Mouse (Mus musculus) lung, embryonic 16.5 days (tissue): ENCODE results near the gene Aars. TPM values are rescaled to one million over a fixed set of nuclear protein-coding genes. Genes with fewer than 3 reads are reported as not detected.
"Not testable (repeated sequence)": the region's sequence is repeated elsewhere in the genome, so short reads cannot be mapped to it uniquely, and the experiment has no call there.

Experiments used
- ATAC-seq: fragments of 200-750 bp; cut with Nextera tagmentation; 2 replicates; pipeline ENCODE4 v1.8.0; 2017; ENCODE audit warnings: low read depth, mild to moderate bottlenecking, moderate library complexity
- H3K27ac ChIP-seq: fragments of 300-500 bp; sonication (generic); 2 replicates; pipeline ENCODE4 v1.5.1; 2014; ENCODE audit warnings: mild to moderate bottlenecking, control low read depth, low read length
- H3K27me3 ChIP-seq: fragments of 300-500 bp; sonication (generic); 2 replicates; pipeline ENCODE4 v1.6.1; 2014; ENCODE audit warnings: low read depth, low read length, mixed read lengths; ENCODE audit not compliant: control insufficient read depth, insufficient read depth
- H3K36me3 ChIP-seq: fragments of 300-500 bp; sonication (generic); 2 replicates; pipeline ENCODE4 v1.6.1; 2014; ENCODE audit warnings: low read length; ENCODE audit not compliant: control insufficient read depth, insufficient read depth
- H3K4me1 ChIP-seq: fragments of 300-500 bp; sonication (generic); replicated peaks from 2 replicates; pipeline ENCODE4 v1.6.1; 2014; ENCODE audit warnings: low read length, mixed read lengths; ENCODE audit not compliant: control insufficient read depth, insufficient read depth
- H3K4me2 ChIP-seq: fragments of 300-500 bp; sonication (generic); 2 replicates; pipeline ENCODE4 v1.6.1; 2014; ENCODE audit warnings: low read depth, low read length, control low read depth
- H3K4me3 ChIP-seq: fragments of 300-500 bp; sonication (generic); 2 replicates; pipeline ENCODE4 v1.5.1; 2014; ENCODE audit warnings: mild to moderate bottlenecking, low read length, control low read depth
- H3K9ac ChIP-seq: fragments of 300-500 bp; sonication (generic); 2 replicates; pipeline ENCODE4 v1.6.1; 2014; ENCODE audit warnings: low read length, control low read depth
- H3K9me3 ChIP-seq: fragments of 300-500 bp; sonication (generic); 2 replicates; pipeline ENCODE4 v1.6.1; 2016; ENCODE audit warnings: low read length; ENCODE audit not compliant: control insufficient read depth
- WGBS: fragments of 180-500 bp; shearing (Covaris S2); extraction: QIAGEN DNeasy Blood & Tissue Kit; methylation state at CpG from one replicate; pipeline ENCODE4 v1.1.7; 2014; 5-methylcytosine and 5-hydroxymethylcytosine counted together
- polyA plus RNA-seq: library from polyadenylated mRNA; unstranded; fragments of >200 nt; fragmentation: Nextera tagmentation; extraction: Ambion mirVana; gene quantifications from 2 replicates; pipeline ENCODE4 v1.2.1, GENCODE M21; 2015

Gene Aars
- 47.2 and 50.9 TPM in 2 replicates for polyA plus RNA-seq

DNA sequence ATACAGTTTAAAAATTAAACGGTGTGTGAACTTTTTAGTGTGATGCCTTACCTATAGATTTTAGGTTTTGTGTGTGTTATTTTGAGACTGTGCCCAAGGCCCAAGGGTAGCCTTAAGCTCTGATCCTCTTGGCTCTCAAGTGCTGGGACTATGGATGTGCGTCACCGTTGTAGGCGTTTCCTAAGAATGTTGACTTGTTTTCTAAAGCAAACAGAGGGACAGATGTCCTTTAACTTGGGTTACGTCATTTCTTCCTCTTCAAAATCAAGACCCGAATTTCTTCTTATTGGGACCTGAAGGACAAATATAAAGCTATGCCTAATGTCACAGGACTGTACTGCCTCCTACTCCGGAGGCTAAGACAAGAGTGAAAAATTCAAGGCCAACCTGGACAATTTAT is at the start of gene Aars:
Aars (plus strand) TSS at position 229 of the 400 bp plus-strand sequence.
- Histone ChIP-seq H3K9me3 (no peaks in the 10 kb centered on the region), H3K27me3 (no peaks in the 10 kb centered on the region; the same call in 1 of the 2 replicates), H3K27ac (peak within 1 kb of the TSS; percentile 60), H3K4me1 (peaks cover 14% of the 10 kb centered on the region), H3K9ac (peak within 1 kb of the TSS; percentile 67), H3K4me3 (peak within 1 kb of the TSS; percentile 61), H3K4me2 (peak within 1 kb of the TSS; percentile 52), H3K36me3 (peaks cover 8% of the 10 kb centered on the region)
- no peak for ATAC-seq
- WGBS: 92% methylated on average over 7 of the region's 7 CpGs

DNA sequence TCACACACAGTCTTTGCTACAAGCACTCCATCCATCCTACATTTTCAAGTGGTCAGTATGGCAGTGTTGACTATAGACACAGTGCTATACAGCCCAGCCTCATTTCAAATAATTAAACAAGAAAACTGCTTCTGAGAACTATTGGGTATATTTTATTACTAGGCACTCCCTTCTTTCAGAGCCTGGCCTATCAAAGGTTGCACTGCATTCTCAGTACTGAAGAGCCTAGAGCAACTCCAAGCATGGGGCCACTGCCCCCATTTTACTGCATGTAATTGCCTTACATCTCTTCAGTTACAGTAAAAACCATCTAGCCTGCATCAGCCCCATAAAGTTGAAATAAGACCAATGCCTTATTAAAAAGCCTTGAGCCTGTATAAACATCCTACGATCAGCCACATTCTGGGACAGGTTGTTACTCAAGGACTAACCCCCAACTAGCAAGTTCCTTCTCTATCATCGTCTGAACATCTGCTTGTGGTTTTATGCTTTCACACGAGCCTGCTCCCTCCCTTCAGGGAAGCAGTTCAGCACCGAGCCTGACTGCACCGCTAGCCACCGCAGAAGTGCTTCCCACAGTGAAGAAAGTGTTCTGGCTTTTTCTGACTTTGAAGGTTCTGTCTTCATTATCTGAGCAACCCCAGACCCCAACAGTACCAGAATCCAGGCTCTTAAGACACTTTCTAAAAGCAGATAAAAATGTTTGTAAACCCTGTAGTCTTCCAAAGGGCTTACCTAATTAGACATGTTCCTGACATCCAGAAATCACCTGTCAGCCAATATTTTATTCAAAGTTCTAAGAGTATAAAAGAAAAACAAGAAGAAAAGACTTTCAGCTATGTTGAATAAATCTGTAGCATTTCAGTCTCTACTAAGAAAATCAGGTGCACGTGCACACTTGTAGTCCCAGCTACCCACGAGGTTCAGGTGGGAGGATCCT is 44.9 kb upstream of the Aars start:
- no peak for ATAC-seq
- WGBS: 80% methylated on average over 8 of the region's 8 CpGs

DNA sequence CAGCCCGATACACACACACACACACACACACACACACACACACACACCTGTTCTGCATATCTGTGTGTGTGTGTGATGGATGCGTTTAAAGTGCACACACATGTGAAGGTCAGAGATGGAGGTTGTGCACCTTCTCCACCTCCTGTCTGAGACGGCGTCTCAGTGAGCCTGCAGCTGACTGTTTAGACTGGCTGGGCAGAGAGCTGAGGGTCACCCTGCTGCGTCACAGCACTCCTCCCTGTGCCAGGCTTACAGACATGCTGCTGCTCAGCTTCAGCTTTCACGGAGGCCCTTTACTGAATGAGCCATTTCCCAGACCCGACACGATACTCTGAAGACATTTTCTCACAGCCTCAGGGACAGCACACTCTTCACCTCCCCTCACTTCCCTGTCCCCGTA is 42.9 kb upstream of the Aars start:
- peak overlapping the region; percentile 30; the same call in 1 of the 2 replicates for H3K27ac ChIP-seq
- no peaks in the 10 kb centered on the region for H3K27me3 ChIP-seq
- H3K9me3 ChIP-seq: no peaks in the 10 kb centered on the region
- 66% methylated on average over 9 of the region's 9 CpGs for WGBS
- H3K4me2 ChIP-seq: no peak overlapping the region
- no peaks in the 10 kb centered on the region for H3K4me1 ChIP-seq
- peaks cover 50% of the 10 kb centered on the region for H3K36me3 ChIP-seq
- no peak overlapping the region for H3K4me3 ChIP-seq
- H3K9ac ChIP-seq: no peak overlapping the region
- peak; percentile 47; the same call in 1 of the 2 replicates for ATAC-seq

More for the DNA sequence above, 44.9 kb upstream of the Aars start:
- no peak overlapping the region for H3K4me2 ChIP-seq
- H3K36me3 ChIP-seq: peaks cover 63% of the 10 kb centered on the region
- H3K9me3 ChIP-seq: no peaks in the 10 kb centered on the region
- no peaks in the 10 kb centered on the region for H3K27me3 ChIP-seq
- H3K27ac ChIP-seq: no peak overlapping the region
- no peak overlapping the region for H3K4me3 ChIP-seq
- H3K9ac ChIP-seq: no peak overlapping the region
- H3K4me1 ChIP-seq: no peaks in the 10 kb centered on the region

DNA sequence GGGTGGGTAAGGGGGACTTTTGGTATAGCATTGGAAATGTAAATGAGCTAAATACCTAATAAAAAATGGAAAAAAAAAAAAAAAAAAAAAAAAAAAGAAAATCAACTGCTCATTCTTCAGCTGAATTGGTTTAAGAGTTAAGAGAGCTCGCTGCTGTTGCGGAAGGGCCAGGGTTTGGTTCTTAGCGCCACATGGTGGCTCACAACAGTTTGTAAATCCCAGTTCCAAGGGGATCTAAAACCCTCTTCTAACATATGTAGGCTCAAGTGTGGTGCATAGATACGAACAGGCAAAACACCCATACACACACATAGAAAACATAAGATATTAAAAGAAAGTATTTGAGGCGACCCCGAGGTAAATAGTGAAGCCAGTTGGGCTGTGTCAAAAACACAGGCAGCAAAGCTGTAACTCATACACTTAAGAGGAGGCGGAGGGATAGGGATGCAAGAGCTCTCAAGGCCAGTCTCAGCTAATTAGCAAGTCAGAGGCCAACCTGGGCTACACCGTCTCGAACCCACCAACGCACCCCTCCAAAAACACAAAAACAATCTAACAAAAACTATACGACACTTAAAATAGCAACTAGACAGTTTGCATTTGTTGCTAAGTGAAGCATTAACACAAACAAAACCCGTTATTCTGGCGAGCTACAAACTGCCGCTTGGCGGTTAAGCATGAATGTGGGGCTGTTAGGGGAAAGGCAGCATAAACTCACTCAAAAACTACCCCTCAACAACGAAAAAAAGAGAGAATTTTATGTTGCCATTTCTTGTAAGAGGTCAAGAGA is 36.1 kb upstream of the Aars start:
- peak overlapping the region; percentile 81; the same call in 1 of the 2 replicates for H3K27ac ChIP-seq
- H3K4me2 ChIP-seq: peak overlapping the region; percentile 68
- H3K36me3 ChIP-seq: peaks cover 10% of the 10 kb centered on the region
- peaks cover 11% of the 10 kb centered on the region for H3K4me1 ChIP-seq
- H3K9me3 ChIP-seq: no peaks in the 10 kb centered on the region
- H3K4me3 ChIP-seq: peak overlapping the region; percentile 57
- WGBS: 28% methylated on average over 16 of the region's 16 CpGs
- peak overlapping the region; percentile 79 for H3K9ac ChIP-seq
- no peak for ATAC-seq
- H3K27me3 ChIP-seq: no peaks in the 10 kb centered on the region

DNA sequence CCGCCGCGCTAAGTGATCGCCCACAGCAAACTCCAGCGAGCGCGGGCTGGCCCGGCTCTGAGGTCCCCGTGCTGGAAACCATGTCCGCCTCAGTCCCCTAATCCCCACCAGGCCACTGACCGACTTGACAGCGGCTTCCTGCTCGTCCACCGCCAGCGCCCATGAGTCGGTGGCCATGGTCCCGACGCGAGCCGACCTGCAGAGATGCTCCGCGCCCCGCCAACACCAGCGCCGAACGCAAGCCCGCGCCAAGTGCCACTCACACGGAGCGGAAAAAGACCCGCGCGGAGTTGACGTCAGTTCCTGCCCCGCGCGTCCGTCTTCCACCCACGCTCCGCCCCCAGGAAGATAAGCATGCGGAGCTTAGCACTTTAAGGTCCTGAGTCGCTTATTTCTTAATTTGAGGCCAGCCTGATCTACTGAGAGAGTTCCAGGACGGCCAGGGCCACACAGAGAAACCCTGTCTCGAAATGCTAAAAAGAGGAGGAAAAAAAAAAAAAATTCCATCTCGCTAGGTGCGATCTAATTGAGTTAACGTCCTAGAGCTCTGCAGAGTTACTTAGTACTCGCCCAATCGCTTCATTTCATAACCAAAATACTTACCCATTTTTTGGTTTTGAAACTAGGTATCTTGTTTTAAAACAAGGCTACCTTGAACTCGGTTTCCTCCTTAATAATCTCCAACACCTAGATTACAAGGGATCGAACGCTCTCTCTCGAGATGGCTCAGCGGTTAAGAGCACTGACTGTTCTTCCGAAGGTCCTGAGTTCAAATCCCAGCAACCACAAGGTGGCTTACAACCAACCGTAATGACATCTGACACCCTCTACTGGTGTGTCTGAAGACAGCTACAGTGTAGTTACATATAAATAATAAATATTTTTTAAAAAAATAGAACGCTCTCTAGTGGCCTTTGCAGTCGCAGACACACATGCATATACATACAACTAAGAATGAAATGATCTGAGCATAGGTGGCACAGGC is 35.1 kb upstream of the Aars start, which contains the start of gene Ddx19a:
Ddx19a (minus strand) TSS at position 254 of the 985 bp plus-strand sequence.
- Histone ChIP-seq H3K9me3 (no peaks in the 10 kb centered on the region), H3K27me3 (no peaks in the 10 kb centered on the region), H3K4me2 (peak within 1 kb of the TSS; percentile 68), H3K36me3 (peaks cover 3% of the 10 kb centered on the region; the same call in 1 of the 2 replicates), H3K4me1 (peaks cover 11% of the 10 kb centered on the region), H3K27ac (peak within 1 kb of the TSS; percentile 81), H3K9ac (peak within 1 kb of the TSS; percentile 79), H3K4me3 (peak within 1 kb of the TSS; percentile 57)
- WGBS: 3% methylated on average over 58 of the region's 58 CpGs
- ATAC-seq: peak; percentile 97

DNA sequence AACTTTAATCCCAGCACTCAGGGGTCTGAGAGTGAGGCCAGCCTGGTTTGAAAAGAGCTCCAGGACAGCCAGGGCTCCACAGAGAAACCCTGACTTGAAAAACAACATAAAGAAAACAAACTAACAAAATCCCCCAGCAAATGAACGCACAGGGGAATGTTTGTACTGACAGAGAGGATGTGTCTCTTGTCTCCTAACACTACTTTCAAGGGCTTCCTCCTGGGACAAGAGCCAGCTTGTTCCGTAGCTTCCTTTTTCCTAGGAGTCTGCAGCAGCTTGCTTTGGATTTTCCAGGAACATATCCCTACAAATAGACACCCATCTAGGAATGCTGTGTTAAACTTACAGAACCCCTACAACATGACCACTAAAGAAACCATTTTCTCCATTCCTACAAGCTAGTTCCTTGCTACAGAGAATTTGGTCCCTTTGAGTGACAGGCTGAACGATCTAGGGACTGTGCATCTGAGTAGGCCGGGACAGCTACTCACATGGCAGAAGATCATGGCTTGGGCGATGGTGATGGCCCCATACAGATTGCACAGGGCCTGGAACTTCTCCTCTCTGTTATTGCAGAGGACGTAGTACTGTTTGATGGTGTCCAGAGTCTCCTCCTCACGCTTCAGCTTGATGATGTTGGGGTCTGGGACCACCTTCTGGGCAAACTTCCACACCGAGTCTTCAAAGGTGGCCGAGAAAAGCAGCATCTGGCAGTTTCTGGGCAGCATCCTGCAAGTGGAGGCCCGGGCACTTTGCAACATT is 22.5 kb upstream of the Aars start:
- H3K27me3 ChIP-seq, H3K9ac ChIP-seq, H3K4me2 ChIP-seq, H3K4me3 ChIP-seq, H3K9me3 ChIP-seq, H3K4me1 ChIP-seq: not testable (repeated sequence)
- H3K36me3 ChIP-seq: peaks cover 14% of the 10 kb centered on the region
- peak; percentile 88 for ATAC-seq
- WGBS: 61% methylated on average over 8 of the region's 10 CpGs
- 0 out of 2 replicates have a peak overlapping the region, but pooled peaks have one; percentile 31 for H3K27ac ChIP-seq

DNA sequence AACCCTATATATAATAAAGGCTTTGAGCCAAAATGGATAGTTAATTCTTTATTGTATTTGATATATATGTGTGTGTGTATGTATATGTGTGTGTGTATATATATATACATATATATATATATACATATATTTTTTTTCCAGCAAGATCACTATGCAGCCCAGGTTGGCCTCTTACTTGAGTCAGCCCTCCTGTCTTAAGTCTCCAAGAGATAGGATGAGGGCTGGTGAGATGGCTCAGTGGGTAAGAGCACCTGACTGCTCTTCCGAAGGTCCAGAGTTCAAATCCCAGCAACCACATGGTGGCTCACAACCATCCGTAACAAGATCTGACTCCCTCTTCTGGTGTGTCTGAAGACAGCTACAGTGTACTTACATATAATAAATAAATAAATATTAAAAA is 6.3 kb upstream of the Aars start:
- WGBS: 100% methylated on average over 1 of the region's 2 CpGs
- not testable (repeated sequence) for H3K4me3 ChIP-seq, H3K36me3 ChIP-seq, ATAC-seq, H3K27ac ChIP-seq, H3K4me1 ChIP-seq, H3K9me3 ChIP-seq, H3K4me2 ChIP-seq, H3K27me3 ChIP-seq, H3K9ac ChIP-seq
